Mouse (Mus musculus): Measurements from ENCODE around the gene Lrrc42.

The Lrrc42 gene

DNA sequence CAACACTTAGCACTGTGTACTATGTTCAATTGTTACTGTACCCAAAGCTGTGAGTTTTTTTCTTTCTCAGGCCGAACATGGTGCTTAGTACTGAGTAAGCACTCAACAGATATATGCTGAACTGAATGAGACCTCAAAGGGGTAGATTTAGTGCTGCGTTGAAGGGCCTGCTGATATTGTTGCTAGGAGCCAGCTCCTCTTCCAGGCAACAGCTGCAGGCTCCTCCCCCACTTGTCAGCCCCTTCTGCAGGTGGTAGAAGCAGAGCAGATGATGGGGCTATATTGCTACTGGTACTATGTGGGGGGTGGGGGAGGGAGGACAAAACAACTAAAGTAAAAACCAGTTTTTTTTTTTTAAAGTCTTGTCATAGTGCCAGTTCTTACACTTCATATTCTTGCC, 3.9 kb downstream of the Lrrc42 start:
- no peak for DNase-seq (ENCODE audit: low spot score)

DNA sequence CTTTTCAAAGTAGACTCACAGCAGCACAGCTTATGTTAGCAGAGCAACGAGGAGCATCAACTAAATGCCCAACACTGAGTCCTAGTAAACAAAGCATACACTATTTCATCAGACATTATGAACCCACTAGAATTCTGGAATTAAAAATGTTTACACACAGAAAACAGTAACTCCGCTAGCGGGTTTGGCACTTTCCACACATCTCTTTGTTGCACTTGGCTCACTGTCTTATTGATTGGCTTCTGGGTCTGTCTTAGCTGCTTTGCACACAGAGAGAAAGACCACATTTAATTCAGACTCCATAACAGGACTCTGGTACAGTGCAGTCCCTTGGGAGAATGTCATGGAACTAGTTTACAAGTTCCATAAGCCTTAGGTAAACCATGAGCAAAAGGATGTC, 5.3 kb downstream of the Lrrc42 start:
- no peak for DNase-seq (ENCODE audit: low spot score)

DNA sequence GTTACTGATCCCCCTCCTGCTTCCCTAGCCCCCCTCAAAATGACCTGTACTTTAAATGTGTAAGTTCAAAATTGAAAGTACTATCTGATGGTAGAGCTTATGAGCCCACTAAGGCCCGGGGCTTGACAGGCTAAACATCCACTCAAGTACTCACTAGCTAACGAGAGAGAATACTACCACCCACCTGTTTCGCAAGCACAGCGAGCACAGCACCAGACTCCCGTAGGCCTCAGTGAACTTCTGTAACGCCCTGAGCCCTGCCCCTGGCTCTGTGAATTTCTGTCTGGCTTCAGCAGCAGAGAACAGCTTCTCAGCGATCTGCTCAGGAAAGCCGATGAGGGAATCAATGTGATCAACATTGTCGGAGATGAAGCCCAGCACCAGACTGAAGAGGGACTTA, 6.2 kb downstream of the Lrrc42 start:
- DNase-seq (ENCODE audit: low spot score) = no peak

DNA sequence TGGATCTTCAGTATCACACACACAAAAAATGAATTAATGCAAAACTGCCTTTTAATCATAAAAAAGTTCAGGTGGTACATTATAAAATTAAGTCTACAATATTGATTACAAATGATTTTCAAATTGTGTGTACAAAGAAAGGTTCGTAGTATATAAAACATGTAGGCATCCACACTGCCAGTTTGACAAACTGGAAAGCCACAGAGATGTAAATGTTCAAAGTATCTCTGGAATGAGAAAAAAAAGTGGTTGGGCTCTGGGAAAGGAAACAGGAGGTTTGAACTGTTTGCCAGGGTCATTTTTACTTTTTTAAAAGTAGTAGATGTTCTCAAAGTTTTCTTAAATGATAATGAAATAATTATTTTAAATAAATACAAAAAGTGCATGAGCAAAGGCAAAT, 7.3 kb downstream of the Lrrc42 start:
- DNase-seq (ENCODE audit: low spot score) = no peak

DNA sequence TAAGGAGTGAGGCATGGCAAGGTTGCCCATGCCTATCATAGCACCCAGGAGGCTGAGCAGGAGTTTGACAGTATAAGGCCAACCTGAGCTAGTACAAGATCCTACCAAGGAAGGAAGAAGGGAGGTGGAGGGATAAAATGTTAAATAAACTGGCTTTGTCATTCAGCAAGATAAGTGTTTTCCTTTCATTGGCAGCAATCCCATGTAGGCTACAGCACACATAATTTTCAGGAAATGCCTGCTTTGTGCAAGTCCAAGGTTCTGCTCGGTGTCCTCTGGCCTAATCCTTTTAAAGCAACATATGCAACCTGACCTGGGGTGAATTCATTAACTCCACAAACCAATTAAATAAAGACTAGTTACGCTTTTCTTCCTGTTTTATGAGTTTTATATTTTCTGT, 8.0 kb downstream of the Lrrc42 start:
- no peak for DNase-seq (ENCODE audit: low spot score)

DNA sequence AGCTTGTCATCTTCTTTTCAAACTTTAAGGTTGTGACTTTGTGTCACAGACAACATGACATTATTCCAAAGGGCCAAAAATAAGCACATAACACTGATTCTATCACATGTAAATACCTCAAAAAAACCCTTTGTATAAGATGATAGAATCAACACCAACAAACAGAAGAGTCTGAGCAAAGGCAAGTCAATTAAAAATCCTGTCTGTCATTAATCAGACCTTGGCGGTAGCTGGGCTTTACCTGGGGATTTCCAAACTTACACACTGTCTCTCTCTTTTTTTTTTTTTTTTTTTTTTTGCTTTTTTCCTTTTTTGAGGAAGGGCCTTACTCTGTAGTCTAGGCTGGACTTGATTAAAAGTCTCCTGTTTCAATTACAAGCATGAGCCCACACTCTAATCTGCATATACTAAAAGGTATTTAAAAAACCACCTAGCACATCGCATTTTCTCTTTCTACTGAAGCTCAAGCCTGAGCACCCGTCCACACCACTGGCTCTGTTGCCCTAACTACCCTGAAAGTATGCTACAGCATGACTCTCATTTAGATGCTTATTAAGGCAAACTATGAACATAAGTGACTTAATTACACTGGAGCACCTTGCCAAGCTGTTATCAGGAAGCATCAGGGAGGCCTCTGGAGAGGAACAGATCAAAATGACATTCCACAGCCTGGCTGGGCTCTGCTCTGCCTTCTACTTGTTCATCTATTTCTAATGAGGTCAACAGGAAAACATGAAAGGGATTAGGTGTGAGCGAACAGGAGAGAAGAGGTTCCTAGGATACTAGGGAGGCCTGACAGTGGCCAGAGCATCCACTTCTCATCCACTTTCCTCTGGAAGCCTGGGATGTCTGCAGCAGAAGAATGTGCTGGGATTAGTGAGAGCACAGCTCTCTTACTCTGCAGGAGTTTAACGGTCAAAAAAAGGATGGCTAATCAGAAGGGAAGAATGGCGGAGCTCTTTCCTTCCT, 9.7 kb downstream of the Lrrc42 start:
- no peak for DNase-seq (ENCODE audit: low spot score)

DNA sequence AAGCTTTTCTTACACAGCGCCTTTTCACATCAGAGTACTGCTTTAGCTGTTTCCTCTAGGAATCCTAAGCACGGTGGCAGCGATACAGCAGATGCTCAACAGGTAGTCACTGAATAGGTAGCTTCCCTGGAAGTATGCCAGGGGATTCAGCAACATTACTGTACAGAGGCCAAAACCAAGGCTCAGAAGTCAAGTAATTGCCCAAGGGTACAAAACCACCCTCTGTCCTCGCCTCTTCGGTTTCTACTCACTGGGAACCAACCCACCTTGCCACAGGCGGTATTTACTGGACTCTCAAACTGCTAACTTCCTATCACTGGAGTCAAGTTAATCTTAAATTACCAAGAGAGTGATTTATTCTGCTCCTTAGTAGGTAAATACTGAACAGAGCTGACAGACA, 13.1 kb downstream of the Lrrc42 start:
- no peak for DNase-seq (ENCODE audit: low spot score)

DNA sequence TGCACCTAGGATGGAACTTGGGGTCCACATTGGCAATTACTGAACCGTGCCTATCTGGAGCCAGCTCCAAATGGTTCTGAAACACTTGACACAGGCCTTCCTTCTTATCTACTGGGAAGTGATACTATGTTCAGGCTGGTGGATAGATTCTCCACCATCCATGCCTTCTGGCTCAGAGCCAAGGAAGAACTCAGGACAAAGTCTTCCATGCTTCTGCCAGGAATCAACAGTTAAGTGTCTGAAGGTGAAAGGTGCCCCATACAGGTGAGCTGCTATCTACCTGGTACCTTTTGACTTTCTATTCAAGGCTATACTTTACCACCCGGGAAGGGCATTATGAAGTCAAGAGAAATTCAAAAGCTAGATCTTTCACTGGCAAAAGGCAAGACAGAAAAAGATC, 15.1 kb downstream of the Lrrc42 start:
- DNase-seq (ENCODE audit: low spot score) = no peak

DNA sequence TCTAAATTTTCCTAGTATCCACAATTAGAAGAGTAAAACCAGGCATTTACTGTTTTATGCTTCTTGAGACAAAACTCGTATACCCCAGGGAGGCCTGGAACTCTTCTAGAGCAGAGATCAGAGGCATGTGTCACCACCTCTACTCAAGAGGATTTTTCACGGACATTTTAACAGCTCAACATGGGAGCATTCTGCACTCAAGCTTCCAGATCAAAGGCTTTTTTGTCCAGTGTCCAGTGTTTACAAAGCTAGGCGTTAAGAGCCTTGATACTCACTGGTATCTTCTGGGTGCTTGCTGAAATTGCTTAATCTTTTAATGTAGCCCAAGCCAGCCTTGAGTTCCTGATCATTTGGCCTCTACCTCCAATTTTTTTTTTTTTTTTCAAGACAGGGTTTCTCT, 21.1 kb downstream of the Lrrc42 start:
- no peak for DNase-seq (ENCODE audit: low spot score)

DNA sequence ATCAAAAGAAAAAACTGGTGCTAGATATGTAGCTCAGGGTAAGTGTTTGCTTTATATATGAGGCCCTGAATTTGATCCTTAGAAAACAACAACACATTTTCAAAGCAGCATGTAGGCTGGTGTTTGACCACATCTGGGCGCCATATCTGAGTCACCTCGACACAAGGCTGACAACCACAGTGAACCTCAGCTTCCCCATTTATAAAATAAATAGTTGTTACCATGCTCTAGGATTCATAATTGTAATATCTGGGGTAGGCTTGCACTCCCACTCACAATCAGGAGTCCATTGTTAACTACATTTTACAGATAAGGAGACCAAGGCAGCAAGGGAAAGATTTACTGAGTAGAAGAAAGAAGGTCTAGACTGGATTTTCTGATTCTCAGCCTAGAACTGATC, 27.0 kb downstream of the Lrrc42 start:
- DNase-seq (ENCODE audit: low spot score) = no peak

DNA sequence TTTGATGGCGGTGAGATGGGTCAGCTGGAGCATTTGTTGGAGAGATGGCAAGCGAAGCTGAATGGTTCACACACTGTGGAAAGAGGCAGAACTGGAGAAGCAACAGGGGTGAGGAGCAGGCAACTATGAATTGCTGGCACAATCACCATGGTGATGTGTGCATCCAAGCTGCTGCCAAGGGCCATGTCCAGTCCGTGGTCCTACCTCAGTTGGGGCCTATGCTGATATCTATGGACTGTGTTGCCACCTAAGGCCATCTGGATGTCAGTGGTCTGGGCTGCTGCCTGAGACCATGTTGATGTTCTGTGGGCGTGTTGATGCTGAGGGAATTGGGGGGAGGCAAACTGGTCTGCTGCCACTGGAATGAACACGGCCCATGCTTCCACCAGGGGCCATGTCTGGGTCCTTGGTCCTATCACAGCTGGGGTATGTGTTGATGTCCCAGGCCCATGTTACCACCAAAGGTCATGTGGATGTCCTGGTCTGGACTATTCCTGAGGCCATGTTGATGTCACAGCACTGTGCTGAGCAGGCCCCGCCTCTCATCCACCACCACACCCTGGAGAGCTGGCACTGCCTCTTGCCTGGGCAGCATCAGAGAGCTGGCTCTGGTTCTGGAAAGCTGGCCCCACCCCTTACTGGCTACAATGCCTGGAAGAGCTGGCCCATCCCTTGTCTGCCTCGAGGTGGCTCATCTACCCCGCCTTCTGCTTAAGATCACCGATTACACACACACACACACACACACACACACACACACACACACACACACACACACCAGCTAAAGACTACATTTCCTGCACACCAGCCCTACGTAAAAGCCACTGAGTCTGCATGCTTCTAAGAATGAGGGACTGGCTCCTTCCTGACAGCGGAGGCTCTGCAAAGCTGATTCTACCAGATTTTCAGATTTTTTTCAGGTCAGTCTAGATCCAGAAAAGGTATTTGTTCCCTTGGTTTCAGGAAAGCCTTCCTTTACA, 29.8 kb downstream of the Lrrc42 start:
- DNase-seq (ENCODE audit: low spot score) = no peak

DNA sequence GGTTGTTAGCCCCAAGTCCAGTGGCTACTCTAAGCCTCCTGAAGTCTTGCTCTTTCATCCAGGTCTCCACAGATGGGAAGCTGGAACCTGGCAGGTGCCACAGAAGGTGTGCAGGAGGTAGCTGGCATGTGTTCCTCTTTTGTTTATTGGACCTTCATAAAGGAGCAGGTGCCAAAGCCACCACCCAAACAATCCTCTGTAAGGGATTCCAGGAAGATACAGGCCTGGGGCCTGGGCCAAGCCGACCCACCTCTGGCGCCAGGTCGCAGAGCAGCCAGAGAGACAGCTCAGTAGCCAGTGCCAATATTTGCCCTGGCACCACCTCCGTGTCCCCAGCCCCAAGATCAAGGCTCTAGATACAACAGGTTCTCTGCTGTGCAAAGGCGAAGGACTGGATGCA, 31.8 kb downstream of the Lrrc42 start:
- no peak for DNase-seq (ENCODE audit: low spot score)

DNA sequence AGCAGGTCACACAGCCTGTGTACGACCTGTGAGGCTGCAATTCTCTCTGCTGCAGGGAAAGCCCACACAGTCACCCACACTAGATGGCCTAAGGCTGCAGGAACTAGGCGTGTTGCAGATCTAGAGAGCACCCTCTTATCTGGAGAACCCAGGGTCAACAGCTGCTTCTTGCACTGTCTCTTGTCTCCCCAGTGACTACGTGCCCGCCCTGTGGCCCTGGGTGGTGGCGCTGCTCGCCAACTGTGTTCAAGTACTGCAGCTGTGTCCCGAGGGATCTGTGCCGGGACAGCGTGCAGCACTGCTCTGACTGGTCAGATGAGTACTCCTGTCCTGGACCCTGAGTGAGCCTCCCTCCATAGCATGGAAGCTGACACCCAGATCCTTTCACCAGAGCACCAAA, 35.8 kb downstream of the Lrrc42 start:
- peak; percentile 44 for DNase-seq (ENCODE audit: low spot score)

DNA sequence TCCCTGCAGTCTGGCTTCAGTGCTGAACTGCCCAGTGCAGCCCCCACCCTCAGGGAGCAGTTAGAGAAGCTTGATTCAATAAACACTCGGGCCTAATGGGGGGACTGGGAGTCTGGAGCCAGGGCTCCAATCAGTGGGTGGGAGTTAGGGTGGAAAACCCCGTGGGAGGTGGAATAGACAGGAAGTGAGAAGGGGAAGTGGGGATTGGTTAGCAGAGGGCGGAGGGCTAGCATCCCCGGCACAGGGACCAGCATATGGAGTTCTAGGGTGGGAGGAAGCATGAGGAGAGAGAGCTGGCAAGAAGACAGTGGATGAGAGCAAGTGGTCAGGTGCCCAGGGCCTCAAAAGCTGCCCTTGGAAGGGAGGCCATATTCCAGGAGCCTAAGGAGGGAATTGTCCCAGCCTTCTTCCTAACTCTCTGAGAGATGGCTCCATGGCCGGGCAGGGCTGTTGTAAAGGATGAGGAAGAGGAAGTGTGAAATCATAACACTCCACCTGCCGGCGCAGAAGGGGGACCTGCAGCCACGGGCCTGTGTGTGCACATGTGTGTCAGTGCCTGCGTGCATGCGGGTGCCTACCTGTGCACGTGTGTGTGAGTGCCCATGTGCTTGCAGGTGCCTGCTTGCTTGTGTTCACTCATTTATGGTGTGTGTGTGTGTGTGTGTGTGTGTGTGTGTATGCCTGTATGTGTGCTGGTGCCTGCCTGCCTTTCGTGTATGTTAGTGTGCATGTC, 39.9 kb downstream of the Lrrc42 start:
- DNase-seq (ENCODE audit: low spot score) = no peak

DNA sequence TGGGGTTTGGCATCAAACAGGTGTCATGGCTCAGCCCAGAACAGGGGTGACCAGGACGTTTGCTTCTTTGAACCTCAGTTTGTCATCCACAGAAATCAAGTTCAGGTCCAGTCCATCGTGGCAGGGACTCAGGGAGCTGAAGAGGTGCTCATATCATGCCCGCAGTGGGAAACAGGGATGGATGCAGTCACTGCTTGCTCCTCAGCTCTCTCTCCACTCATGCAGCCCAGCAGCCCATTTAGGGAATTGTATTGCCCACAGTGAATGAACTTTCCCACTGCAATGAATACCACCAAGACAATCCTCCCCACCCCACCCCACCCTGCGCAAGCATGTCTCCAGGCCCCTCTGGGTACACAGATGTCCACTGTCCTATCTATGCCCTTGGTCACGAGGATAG, 41.4 kb downstream of the Lrrc42 start:
- no peak for DNase-seq (ENCODE audit: low spot score)

DNA sequence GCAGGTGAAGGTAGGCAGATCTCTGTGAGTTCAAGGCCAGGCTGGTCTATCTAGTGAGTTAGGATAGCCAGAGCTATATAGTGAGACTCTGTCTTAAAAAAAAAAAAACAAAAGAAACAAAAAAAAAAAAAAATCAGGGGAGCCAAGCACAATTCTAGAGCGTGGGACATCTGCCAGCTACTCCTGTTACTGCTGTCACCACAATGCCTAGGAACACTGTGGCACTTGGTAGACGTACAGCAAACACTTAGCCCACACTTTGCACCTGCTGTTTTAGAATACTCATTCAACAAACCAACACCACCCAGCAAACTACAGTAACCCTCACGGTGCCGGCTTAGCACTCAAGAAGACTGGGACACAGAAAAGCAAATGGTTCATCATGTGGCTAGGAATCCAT, 41.9 kb downstream of the Lrrc42 start:
- no peak for DNase-seq (ENCODE audit: low spot score)

DNA sequence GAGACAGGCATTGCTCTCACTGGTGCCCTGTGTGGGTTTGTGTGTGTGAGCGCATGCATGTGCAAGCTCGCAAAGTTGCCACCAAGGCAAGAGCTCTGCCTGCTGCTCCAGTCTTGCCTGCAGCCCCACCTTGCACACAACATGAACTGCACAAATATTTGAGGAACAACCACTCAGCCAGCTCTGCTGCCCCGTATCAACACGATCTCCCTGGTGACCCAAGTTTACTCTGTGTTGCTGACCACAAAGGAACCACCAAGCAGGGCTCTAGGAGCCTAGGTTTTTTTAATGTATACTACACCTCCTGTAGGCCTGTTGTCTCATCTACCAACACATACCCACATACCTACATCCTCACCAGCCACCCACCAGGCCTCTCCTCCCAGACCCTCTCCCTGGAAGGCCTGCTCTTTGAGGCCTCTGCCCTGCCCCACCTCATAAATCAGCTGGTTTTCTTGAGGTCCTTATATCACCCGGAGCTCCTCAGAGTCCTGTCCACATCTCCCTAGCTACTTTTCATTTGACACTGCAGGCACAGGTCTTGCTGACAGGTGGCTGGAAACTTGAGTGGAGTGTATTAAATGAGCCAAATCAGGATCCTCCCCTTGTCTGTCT, 42.7 kb downstream of the Lrrc42 start:
- no peak for DNase-seq (ENCODE audit: low spot score)

DNA sequence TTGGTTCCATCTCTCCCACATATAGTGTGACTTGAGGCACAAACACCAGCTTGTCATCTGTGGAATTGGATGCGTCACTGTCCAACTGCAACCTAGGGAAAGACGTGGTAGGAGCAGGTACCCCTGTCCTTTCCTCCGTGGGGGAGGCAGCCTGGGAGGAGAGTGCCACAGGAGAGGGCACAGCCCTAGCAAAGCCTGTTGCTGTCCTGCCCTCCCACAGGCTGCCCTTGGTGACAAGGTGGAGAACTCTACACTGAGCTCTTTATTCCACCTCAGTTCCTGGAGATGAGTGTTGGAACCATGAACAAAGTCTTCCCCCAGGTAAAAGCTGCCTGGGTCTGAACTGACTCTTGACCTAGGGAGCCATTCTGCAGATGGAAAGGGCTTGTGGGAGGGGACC, 44.5 kb downstream of the Lrrc42 start, which contains the start of gene Ldlrad1:
TSS of gene Ldlrad1 (plus strand) at position 301 of the 400 bp plus-strand sequence.
- DNase-seq (ENCODE audit: low spot score) = no peak

DNA sequence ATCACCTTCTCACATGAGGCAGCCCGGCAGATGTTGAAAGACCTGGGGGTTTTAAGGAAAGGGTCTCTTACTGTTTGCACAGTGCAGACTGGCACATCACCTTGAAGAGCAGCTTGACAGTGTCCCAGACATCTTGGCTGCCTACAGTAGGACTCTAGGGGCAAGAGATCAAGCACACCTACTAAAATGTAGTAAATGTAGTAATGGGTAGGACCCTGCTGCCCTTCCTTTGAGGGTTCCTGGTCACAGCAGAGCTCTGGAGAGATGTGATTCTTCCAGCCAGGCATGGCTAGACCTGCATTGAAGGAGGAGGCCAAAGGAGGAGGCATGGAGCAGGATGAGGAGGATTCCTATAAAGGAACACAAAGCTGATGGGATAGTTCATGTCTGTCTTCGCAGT, 46.3 kb downstream of the Lrrc42 start:
- no peak for DNase-seq (ENCODE audit: low spot score)

DNA sequence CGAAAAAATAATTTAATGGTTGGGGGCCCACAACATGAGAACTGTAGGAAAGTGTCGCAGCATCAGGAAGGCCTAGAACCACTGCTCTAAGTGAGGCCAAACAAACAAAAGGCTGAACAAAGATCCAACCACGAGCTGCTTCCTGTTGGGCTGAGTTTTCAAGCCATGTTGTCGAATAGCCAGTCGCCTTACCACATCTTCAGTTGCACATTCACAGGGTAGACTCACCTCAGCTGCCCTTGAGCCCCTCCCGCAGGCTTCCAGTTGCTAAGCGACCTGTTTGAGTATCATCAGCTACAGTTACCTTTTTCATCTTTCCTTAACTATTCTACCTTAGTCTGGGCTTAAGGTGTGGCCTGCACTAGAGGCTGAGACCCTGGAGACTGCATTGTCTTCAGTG, 50.3 kb downstream of the Lrrc42 start:
- DNase-seq (ENCODE audit: low spot score) = no peak

DNA sequence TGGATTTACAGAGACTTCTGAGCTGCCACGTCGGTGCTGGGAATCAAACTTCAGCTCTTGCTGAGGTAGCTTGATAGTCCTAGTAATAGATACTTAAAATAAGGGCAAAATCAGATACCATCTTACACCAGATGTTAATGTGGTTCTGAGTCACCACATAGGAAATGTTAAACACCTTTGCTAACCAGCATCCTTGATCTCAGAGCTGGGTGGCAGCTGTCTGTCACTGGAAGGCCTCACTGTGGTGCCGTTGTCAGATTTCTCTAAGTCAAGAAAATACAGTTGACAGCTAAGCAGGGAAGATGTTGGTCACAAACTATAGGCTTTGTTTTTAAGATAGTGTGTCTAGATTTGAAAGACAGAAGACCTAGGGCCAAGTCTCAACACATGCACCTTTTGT, 51.6 kb downstream of the Lrrc42 start:
- no peak for DNase-seq (ENCODE audit: low spot score)

DNA sequence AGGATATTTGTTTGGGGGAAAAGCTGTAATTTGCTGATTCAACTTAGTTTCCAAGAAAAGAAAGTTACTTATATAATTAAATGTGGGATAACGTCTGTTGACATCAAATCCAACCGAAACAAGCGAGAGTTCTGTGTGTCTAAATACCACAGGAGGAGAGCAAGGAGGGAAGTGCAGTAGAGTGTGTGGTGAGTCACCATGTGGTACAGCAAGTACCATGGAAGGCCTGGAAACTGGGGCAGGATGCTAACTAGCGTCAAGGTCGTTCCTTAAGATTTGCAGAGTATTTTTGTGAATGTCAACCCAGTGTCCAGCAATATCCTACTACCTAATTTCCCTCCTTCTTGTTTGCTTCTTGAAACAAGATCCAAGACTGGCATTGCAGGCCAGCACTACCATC, 55.3 kb downstream of the Lrrc42 start:
- no peak for DNase-seq (ENCODE audit: low spot score)

Measured in testis, postnatal 10 days (tissue).